Mouse (Mus musculus) spleen, postnatal 10 days (tissue): ENCODE measurements around the gene Rbbp4.

Experiments used
- DNase-seq, 2 experiments: peaks; one replicate each; pipeline ENCODE4 v3.0.0; 2021 to 2022; ENCODE audit warnings: low spot score in 2 of 2

Gene Rbbp4

GRCm38 (mm10) chr4:129293702-129294101, 41.5 kb downstream of the Rbbp4 start:
- no peak for DNase-seq

- no peak for DNase-seq
These were observed 42.3 kb downstream of the Rbbp4 start for GRCm38 (mm10) chr4:129292831-129293230.

- DNase-seq = no peak
These were observed 45.5 kb downstream of the Rbbp4 start for GRCm38 (mm10) chr4:129289671-129290070.

DNA sequence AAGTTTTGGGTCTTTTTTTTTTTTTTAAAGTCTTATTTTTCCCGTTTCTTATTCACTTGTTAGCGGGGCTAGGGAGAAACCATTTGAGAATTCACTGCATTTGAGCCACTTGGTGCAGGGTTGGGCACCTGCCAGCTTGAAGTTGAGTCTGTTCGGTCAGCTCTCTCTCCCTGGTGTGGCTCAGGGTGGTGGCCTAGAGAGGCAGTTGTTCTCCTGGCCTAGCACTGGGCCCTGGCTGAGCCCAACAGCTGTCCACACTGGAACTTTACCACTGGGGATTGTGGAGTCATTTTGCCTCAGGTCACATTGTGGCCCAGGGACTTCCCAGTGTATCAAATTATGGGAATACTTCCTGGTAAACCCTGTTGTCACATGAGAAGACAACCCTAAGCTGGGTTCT, 47.1 kb downstream of the Rbbp4 start:
- DNase-seq = no peak

DNA sequence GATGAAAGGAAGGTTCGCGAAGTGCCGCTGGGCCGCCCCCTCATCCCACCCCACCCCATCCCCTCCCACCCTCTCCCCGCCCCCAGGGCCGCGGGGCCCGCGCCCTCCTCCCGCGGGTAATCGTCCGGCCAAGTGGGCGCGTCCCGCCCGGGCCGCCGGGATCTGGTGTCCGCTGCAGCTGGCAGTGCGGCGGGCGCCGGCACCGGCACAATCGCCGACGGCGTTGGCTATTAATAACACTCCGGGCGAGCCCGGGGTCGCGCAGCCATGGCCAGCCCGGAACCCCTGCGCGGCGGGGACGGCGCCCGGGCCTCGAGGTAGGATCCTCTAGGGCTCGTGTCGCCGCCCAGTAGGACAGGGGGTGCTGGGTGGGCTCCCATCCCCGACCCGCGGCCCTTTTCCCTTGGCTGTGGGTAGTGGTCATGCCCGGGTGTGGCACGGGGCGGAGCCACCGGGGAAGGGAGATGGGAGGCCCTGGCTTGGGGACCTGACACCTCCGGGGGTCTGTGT, 47.6 kb downstream of the Rbbp4 start, which contains the start of gene Sync:
Gene Sync, plus strand, starts transcription at position 146 of the 510 bp plus-strand sequence.
- DNase-seq = no peak

DNA sequence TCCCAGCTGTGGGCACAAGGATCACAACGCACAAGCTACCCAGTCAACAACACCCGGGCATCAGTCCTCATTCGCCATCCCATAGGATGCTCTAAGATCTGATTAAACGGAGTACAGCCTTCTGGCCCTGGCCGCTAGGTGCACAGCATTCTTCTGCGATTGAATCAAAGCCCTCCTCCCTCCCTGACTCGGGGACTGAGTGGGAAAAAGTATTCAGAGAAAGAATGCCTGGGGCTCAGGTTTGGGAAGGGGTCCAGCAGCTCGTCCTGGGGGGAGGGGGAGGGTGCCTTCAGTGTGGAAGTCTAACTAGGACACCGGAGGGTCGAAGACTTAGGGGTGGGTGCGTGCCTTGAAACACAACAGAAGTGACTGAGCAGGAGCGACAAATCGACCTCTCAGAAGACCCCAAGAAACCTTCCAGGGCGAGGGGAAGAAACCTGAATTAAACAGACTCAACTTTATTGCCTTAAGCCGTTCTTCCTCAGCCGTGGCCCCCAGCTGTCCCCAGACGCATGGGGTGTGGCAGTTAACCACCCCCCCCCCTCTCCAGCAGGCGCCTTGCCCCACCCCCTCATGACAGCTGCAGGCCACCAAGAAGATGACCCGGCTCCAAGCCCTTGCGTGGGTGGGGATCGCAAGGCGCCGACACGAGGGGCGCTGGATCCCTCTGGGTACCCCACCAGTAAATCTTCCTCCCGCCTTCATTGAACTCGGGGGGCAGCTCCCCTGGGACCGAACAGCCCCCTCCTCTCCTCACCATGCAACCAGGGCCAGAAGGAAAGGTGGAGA, 48.3 kb downstream of the Rbbp4 start:
- DNase-seq = no peak

DNA sequence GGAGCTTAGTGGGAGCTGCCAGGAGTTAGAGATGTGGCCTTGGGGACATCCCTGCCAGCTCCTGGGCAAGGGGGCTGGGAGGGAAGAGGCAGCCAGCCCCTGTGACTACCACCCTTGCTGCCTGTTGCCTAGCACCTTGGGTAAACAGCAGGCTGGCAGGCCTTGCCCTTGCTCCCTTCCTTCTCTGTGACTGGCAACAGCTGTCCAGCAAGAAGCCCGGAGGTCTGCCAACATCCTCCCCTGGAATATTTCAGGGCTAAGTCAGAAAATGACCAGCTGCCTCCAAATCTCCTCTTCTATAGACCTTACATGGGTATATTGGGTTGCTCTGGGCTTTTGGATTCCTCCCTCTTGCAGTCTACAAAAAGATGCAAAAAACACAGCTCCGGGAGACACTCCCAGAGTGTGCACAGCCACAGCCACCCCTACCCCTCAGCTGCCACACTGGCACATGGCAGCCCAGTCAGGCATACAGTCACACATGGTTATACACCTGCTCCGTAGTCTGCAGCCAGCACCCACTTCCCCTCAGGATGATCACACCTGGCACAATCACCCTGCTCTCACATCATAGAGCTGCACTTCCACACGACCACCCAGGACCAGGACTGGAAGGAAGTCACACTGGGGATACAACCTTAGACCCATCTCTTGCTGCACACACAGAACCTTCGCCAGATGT, 49.0 kb downstream of the Rbbp4 start:
- no peak for DNase-seq

DNA sequence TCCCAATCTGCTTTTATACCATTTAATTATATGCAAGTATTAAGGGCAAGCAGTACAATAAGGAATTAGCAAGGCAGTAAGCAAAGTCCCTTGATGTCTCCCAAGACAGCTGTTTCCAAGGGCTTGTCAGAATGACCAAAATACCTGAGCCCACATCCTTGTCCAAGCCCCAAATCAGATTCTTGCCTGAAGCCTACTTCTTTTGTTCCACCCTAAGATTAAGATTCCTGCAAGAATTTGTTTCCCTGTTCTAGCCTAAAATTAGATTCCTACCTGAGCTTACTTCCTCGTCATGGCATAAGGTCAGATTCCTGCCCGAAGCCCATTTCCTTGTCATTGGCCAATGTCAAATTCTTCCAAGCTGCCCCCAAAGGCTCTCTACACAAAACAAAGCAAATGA, 50.5 kb downstream of the Rbbp4 start:
- DNase-seq = no peak

GRCm38 (mm10) chr4:129283226-129283625, 51.9 kb downstream of the Rbbp4 start:
- DNase-seq = no peak

GRCm38 (mm10) chr4:129282786-129283185, 52.4 kb downstream of the Rbbp4 start:
- no peak for DNase-seq

DNA sequence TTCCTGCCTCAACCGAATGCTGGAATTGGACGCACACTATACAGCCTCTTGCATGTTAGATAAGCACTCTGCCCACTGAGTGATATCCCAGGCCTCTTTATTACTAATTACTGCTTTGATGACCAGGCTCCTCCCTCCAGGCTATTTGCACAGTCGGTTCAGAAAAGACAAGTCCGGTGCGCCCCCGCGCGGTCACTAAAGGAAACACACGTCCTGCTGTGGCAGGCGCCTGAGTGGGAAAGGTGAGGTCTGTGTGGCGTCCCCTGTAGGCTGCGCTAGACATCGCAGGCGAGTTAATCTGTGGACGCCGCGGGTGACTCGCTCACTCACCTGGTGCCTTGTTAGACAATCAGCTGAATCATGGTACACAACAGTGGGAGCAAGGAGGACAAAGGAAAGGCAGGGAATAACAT, 58.7 kb downstream of the Rbbp4 start:
- DNase-seq = peak; percentile 93 to 97

DNA sequence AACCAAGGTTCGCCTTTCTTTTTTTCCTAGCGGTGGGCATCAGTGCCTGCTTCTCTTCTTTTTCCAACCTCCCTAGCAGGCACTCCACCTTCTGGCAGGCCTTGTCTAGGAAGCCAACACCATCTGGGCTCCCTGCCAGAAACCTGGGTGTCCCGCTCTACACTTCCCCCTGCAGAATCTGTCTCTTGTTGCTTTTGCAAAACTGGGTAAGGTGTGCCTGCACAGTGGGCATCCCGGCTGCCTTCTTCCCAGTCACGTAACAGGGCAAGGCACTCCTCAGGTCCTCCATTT, 62.5 kb downstream of the Rbbp4 start:
- DNase-seq = no peak

- no peak for DNase-seq
These were observed 63.0 kb downstream of the Rbbp4 start for GRCm38 (mm10) chr4:129271991-129272755.

DNA sequence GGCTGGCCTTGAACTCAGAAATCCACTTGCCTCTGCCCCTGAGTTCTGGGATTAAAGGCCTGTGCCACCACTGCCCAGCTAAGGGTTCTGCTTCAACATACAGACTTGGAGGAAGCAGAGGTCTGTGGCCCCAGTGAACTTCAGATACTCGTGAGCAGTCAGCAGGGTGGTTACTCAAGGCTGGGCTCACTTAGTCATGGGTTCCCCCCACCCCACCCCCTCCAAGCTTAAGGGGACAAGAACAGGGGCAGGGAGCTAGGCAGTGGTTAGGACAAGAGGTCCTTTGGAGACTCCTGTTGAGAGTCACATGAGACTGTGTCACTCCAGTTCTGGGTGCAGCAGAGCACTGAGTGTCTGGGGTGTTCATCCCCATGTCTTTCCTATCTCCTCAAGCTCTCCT, 66.5 kb downstream of the Rbbp4 start:
- no peak for DNase-seq

- no peak for DNase-seq
These were observed 68.3 kb downstream of the Rbbp4 start for GRCm38 (mm10) chr4:129266821-129267220.

DNA sequence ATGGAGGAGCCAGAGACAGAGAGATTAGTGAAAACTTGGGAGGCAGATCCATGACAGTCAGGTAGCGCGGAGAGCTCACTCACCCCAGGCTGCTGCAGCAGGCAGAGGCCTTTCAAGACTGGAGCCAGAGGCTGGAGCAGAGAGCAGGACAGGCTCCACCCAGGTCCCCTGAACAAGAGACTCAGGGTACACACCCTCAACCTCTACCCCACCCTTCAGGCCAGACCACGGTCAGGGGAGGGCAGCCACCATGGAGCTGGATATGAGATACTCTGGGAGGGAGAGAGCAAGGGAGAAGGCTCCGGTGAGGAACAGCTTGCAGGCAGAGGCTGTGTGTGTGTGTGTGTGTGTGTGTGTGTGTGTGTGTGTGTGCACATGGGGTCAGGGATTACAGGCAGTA, 69.0 kb downstream of the Rbbp4 start:
- no peak for DNase-seq

GRCm38 (mm10) chr4:129263225-129264021, 71.7 kb downstream of the Rbbp4 start:
- peak in 1 of 2 experiments; percentile 58 for DNase-seq

DNA sequence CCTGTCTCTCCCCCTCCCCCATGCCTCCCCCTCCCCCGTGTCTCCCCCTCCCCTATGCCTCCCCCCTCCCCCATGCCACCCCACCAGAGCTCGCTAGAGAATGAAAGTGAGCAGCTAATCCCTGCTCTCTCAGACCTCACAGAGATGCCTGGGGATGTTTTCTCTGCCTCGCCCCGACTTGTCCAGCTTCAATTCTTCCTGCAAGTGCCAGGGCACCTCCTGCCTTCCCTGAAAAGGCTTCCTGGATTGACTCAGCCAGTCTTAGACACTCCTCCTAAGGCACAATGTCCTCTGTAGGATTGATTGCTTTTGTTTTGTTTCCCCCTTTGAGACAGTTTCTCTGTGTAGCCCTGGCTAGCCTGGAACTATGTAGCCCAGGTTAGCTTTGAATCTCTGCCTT, 74.0 kb downstream of the Rbbp4 start, which contains the start of gene C77080:
Gene C77080, minus strand, starts transcription at position 209 of the 400 bp plus-strand sequence.
- DNase-seq = no peak

DNA sequence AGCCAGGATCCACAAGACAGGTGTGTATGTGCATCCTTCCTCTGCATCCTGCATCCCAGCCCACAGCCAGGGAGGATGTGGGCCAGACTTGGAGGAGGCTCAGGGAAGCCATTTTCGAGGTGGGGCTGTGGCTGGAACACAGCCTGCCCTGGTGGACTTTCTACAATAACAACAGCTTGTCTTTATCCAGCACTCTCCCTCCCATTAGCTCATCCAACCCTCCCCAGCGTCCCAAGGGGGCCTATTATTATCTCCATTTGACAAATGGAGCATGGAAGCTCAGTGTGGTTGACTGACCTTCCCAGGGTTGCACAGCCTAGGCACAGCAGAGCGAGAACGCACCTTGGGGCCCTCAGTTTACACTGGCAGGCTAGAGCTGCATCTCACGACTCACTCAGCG, 74.5 kb downstream of the Rbbp4 start:
- DNase-seq = no peak

- DNase-seq = no peak
These were observed 76.1 kb downstream of the Rbbp4 start for GRCm38 (mm10) chr4:129259101-129259500.
